Mouse (Mus musculus): Measurements from ENCODE around the gene Prkcq.

DNA sequence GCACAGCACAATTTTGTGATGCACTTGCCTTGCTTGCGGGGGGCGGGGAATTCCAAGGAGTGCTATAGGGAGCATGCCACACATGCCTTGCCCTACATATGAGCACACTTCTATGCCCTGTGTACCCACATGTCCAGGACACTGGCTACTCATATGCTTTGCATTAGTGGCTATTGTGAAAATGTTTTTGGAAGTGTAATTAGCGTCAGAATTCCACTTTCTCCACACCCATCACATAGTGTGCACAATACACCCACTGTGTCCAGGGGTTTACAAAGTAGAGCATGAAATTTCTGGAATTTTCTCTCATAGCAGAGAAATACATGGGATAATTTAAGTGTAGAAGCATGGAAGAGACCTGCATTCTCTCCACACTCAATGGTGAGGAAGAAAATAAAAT, 7.7 kb upstream of the Prkcq start:
- TF ChIP-seq CTCF (IDR thresholded peaks at IDR 0.05; ENCODE audit: insufficient read depth, low read length) (no peak), POLR2A (IDR thresholded peaks at IDR 0.05; ENCODE audit: borderline replicate concordance, extremely low read depth, low read depth, low read length) (no peak)
